Mouse (Mus musculus): Measurements from ENCODE around the gene Gm8922.
"Not testable (repeated sequence)": the region's sequence is repeated elsewhere in the genome, so short reads cannot be mapped to it uniquely, and the experiment has no call there.

The Gm8922 gene

GRCm38 (mm10) chr5:11681659-11682058 is at the start of gene Gm8922:
Gene Gm8922, plus strand, starts transcription at chr5:11681959.
- not testable (repeated sequence) for DNase-seq (ENCODE audit: low read depth, low spot score)
